Mouse (Mus musculus) hindbrain, embryonic 10.5 days (tissue): ENCODE measurements around the gene Prkca. TPM values are rescaled to one million over a fixed set of nuclear protein-coding genes. Genes with fewer than 3 reads are reported as not detected.

Experiments
- DNase-seq: peaks from one replicate; pipeline ENCODE4 v3.0.0-alpha.2; 2017; ENCODE audit warnings: low spot score
- H3K27ac ChIP-seq: fragments of 300-500 bp; sonication (generic); 2 replicates; pipeline ENCODE4 v1.5.1; 2016; ENCODE audit warnings: mild to moderate bottlenecking, moderate library complexity
- H3K27me3 ChIP-seq: fragments of 300-500 bp; sonication (generic); 2 replicates; pipeline ENCODE4 v1.6.1; 2016; ENCODE audit warnings: mild to moderate bottlenecking; ENCODE audit not compliant: poor library complexity, insufficient read depth, severe bottlenecking
- H3K36me3 ChIP-seq: fragments of 300-500 bp; sonication (generic); 2 replicates; pipeline ENCODE4 v1.6.1; 2016; ENCODE audit warnings: mild to moderate bottlenecking, moderate library complexity
- H3K4me1 ChIP-seq: fragments of 300-500 bp; sonication (generic); replicated peaks from 2 replicates; pipeline ENCODE4 v1.6.1; 2016; ENCODE audit warnings: mild to moderate bottlenecking
- H3K4me3 ChIP-seq: fragments of 300-500 bp; sonication (generic); 2 replicates; pipeline ENCODE4 v1.5.1; 2016; ENCODE audit warnings: mild to moderate bottlenecking, moderate library complexity
- H3K9me3 ChIP-seq: fragments of 300-500 bp; sonication (generic); 2 replicates; pipeline ENCODE4 v1.6.1; 2016; ENCODE audit warnings: mild to moderate bottlenecking, moderate library complexity
- WGBS: fragments of 180-500 bp; shearing (Covaris S2); methylation state at CpG from one replicate; pipeline ENCODE4 v1.1.7; 2016; 5-methylcytosine and 5-hydroxymethylcytosine counted together
- polyA plus RNA-seq: library from polyadenylated mRNA; unstranded; fragments of >200 nt; fragmentation: Nextera tagmentation; extraction: Ambion mirVana; gene quantifications from 2 replicates; pipeline ENCODE4 v1.2.1, GENCODE M21; 2016

The Prkca gene
- polyA plus RNA-seq, 1 experiment from 2014 or later: 3.4 TPM

DNA sequence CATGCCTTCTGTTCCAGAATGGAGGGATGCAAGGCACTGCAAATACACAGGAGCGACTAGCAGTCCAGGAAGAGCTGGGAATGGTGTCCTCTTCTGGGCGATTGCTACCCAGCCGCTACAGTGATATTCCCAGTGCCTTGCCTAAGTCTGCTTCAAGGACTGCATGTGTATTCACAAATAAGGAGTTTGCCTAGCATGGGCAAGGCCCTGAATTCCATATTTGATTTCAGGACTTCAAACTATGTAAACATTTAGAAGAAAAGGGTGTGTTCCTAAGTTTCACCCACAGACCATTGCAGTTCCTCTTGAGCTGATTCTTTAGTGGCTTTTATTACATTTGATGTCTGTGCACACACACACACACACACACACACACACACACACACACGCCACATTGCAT lies 39.9 kb downstream of the Prkca start:
- Histone ChIP-seq H3K4me3 (no peak overlapping the region), H3K4me1 (no peaks in the 10 kb centered on the region; the same call in 1 of the 2 replicates), H3K27me3 (no peaks in the 10 kb centered on the region), H3K27ac (no peak overlapping the region), H3K36me3 (no peaks in the 10 kb centered on the region), H3K9me3 (no peaks in the 10 kb centered on the region)
- 97% methylated on average over 4 of the region's 4 CpGs for WGBS
- DNase-seq: no peak

DNA sequence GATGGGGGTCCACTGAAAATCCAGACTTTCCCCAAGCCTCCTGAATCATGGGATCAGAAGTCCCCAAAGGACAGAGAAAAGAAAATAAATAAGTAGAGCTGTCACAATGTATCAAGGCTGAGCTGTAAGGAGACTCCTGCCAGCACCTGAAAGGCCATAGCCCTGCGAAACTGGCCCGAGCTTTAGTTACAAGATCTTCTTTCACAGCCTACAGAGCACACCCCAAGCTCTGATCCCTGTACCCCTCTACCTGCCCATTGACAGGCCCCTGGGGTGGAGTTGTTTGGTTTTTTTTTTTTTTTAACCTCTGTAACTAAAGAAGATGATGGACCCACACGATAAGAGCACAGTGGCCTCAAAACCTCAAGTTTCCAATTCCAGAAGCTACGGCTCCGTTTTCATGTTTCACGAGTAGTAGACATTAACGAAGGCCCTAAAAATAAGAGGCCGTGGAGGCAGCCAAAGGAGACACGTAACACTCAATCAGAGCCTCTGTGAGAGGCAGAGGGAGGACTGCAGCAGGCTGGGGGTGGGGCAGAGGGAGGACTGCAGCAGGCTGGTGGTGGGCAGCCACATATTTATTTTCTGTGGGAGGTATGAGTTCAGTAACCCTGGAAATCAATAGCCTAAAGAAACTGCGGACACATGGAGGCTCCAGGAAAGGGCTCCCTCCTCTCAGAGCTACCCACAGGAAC lies 41.8 kb downstream of the Prkca start:
- 77% methylated on average over 10 of the region's 10 CpGs for WGBS
- Histone ChIP-seq H3K9me3 (no peaks in the 10 kb centered on the region), H3K4me1 (peaks cover 4% of the 10 kb centered on the region; the same call in 1 of the 2 replicates), H3K36me3 (no peaks in the 10 kb centered on the region), H3K27ac (no peak overlapping the region), H3K27me3 (no peaks in the 10 kb centered on the region), H3K4me3 (no peak overlapping the region)
- no peak for DNase-seq

DNA sequence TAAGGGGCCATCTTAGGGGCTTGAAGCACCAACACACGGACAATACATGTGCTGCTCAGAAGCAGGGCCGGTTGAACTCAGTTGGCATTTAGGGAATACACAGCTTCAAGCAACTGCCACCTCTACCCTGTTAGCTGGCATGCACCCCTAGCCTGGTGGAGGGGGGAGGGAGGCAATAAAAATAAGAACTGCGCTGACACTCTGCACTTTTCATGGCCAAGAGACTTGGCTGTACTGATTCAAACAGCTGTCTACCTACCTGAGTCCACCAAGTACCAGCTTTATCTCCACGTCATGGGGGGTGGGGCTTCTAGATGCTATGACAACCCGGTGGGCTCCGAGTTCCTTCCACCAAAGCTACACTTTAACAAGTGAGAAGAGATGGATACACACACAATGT lies 42.7 kb downstream of the Prkca start:
- 87% methylated on average over 6 of the region's 6 CpGs for WGBS
- H3K36me3 ChIP-seq: no peaks in the 10 kb centered on the region

DNA sequence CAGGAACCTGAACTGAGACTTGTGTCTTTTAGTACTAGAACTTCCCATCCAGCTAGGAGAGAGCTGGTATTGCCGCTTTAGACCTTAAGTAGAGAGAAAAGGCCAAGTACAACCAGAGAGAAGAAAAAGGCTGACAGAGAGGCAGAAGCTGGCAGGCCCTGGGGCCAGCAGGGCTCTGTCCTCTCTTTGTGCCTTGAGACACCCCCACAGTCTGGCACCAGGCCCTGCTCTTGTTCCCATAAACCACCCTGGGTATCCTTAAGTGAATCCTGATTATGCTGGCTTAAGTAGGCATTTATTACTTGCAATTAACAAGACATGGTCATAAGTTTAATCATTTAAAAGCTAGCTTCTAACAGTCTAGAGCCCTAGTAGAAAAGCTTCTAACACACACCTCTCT lies 43.3 kb downstream of the Prkca start:
- DNase-seq: no peak
- H3K9me3 ChIP-seq: no peaks in the 10 kb centered on the region
- H3K4me3 ChIP-seq: no peak overlapping the region
- WGBS: 79% methylated on average over 1 of the region's 1 CpGs
- H3K36me3 ChIP-seq: no peaks in the 10 kb centered on the region
- peaks cover 4% of the 10 kb centered on the region; the same call in 1 of the 2 replicates for H3K4me1 ChIP-seq
- H3K27ac ChIP-seq: no peak overlapping the region
- H3K27me3 ChIP-seq: no peaks in the 10 kb centered on the region

More for the DNA sequence above, 42.7 kb downstream of the Prkca start:
- DNase-seq: no peak
- no peak overlapping the region for H3K4me3 ChIP-seq
- no peaks in the 10 kb centered on the region for H3K9me3 ChIP-seq
- H3K27me3 ChIP-seq: no peaks in the 10 kb centered on the region
- H3K27ac ChIP-seq: no peak overlapping the region
- H3K4me1 ChIP-seq: peaks cover 4% of the 10 kb centered on the region; the same call in 1 of the 2 replicates

GRCm38 (mm10) chr11:108299913-108300312 lies 43.8 kb downstream of the Prkca start:
- H3K27me3 ChIP-seq: no peaks in the 10 kb centered on the region
- H3K27ac ChIP-seq: no peak overlapping the region
- H3K36me3 ChIP-seq: no peaks in the 10 kb centered on the region
- DNase-seq: no peak
- no peak overlapping the region for H3K4me3 ChIP-seq
- 84% methylated on average over 10 of the region's 10 CpGs for WGBS
- H3K9me3 ChIP-seq: no peaks in the 10 kb centered on the region
- peaks cover 4% of the 10 kb centered on the region; the same call in 1 of the 2 replicates for H3K4me1 ChIP-seq

DNA sequence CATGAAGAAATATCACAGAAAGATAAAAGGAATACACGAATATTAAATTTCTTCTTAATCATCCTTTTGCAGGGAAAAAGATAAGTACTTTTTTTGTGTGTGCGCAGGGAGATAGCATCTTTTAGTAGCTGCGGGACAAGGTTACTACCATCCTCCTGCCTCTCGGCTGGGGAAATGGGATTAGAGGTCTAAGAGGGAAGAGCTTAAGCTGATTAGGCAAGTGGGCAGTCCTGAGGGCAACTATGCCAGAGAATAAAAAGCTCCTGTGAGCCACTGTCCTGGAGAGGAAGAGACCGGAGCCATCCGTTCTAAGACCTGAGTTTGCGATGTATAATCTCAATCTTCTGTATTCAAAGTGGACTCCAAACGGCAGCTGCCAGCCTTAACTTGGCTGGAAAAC lies 45.8 kb downstream of the Prkca start:
- Histone ChIP-seq H3K9me3 (no peaks in the 10 kb centered on the region), H3K36me3 (no peaks in the 10 kb centered on the region), H3K27me3 (no peaks in the 10 kb centered on the region), H3K27ac (no peak overlapping the region), H3K4me1 (peaks cover 4% of the 10 kb centered on the region; the same call in 1 of the 2 replicates), H3K4me3 (no peak overlapping the region)
- 62% methylated on average over 8 of the region's 8 CpGs for WGBS
- DNase-seq: no peak

- Histone ChIP-seq H3K4me1 (0 out of 2 replicates have a peak, but pooled peaks cover 4% of the 10 kb centered on the region), H3K4me3 (no peak overlapping the region)
- DNase-seq: no peak
Measured at GRCm38 (mm10) chr11:108295373-108295772, 48.4 kb downstream of the Prkca start.

DNA sequence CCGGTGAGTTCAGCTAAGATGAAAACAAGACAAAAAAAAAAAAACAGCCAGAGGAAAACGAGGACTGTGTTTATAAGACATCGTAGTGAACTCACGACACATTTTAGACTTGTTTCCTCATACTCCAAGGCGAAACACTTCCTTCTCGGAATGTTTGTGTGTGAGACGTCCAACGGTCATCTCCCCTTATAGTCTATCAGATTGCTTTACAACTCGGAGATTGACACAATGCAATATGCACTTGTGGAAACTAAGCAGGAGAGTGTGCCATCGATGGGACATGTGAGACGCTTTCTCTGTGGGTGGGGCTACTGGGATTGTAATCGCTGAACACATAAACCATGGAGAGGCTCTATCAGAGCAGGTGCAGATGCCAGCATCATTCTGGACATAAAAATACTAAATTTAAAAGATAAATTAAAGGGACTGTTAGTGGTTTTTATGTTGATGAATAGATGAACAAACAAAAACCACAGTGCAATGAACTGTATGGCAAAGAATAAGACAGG lies 49.4 kb downstream of the Prkca start:
- H3K27ac ChIP-seq: no peak overlapping the region
- H3K36me3 ChIP-seq: no peaks in the 10 kb centered on the region
- no peak for DNase-seq
- H3K9me3 ChIP-seq: no peaks in the 10 kb centered on the region
- H3K4me1 ChIP-seq: 0 out of 2 replicates have a peak, but pooled peaks cover 4% of the 10 kb centered on the region
- WGBS: 93% methylated on average over 12 of the region's 12 CpGs
- H3K4me3 ChIP-seq: no peak overlapping the region
- H3K27me3 ChIP-seq: no peaks in the 10 kb centered on the region

More at GRCm38 (mm10) chr11:108295373-108295772, 48.4 kb downstream of the Prkca start:
- Histone ChIP-seq H3K27ac (no peak overlapping the region), H3K36me3 (no peaks in the 10 kb centered on the region), H3K27me3 (no peaks in the 10 kb centered on the region), H3K9me3 (no peaks in the 10 kb centered on the region)

DNA sequence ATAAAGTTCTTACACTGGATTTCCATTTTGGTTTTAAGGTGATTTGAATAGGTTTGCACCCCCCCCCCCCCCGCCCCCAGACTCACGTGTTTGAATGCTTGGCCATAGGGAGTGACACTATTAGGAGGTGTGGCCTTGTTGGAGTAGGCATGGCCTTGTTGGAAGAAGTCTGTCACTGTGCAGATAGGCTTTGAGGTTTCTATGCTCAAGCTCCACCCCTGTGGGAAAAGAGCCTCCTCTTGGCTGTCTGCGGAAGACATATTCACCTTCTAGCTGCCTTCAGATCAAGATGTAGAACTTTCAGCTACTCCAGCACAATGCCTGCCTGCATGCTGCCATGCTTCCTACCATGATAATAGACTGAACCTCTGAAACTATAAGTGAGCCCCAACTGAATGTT lies 49.9 kb downstream of the Prkca start:
- Histone ChIP-seq H3K9me3 (no peaks in the 10 kb centered on the region), H3K36me3 (no peaks in the 10 kb centered on the region), H3K4me3 (no peak overlapping the region), H3K27ac (no peak overlapping the region), H3K4me1 (0 out of 2 replicates have a peak, but pooled peaks cover 4% of the 10 kb centered on the region), H3K27me3 (no peaks in the 10 kb centered on the region)
- WGBS: 80% methylated on average over 3 of the region's 3 CpGs
- no peak for DNase-seq

DNA sequence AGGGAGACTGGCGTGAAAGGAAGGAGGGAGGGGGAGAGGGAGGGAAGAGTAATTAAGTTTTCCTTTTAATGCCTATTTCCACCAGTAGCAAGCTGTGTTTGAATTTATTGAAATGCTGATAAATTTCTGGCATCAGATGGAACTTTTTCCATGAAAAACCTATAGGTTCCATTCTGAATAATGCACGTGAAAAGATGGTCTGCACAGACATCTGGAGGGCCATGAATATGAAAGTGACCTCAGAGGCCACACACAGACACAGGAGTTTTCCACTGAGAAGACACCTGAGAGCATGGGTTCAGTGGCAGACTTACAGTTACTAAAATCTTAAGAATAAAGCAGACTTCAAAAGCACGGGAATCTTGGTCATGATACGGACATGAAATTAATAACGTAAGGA lies 54.5 kb downstream of the Prkca start:
- H3K27ac ChIP-seq: no peak overlapping the region
- peaks cover 4% of the 10 kb centered on the region; the same call in 1 of the 2 replicates for H3K4me1 ChIP-seq
- 85% methylated on average over 5 of the region's 5 CpGs for WGBS
- no peaks in the 10 kb centered on the region for H3K36me3 ChIP-seq
- H3K4me3 ChIP-seq: no peak overlapping the region
- no peaks in the 10 kb centered on the region for H3K9me3 ChIP-seq
- no peak for DNase-seq
- H3K27me3 ChIP-seq: no peaks in the 10 kb centered on the region

DNA sequence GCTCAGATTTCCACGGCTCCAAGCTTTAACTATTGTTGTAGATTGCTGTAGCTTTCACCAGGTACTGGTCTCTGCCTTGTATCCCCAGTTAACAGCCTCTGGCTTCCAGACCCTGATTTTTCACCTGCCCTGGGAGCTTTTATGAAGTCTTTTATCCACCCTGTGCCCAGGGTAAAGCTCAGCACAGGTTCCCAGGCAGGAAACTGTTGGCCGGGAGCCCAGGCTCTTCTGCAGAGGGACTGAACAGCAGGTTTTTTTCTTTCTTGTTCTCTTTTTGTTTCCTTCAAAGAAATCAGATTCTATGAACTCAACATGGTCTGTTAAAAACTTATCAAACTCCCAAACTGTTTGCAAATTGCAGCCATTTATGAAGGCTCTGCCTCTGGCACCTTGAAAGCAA lies 56.4 kb downstream of the Prkca start:
- Histone ChIP-seq H3K4me3 (no peak overlapping the region), H3K36me3 (no peaks in the 10 kb centered on the region), H3K27me3 (no peaks in the 10 kb centered on the region), H3K4me1 (peaks cover 4% of the 10 kb centered on the region; the same call in 1 of the 2 replicates), H3K9me3 (no peaks in the 10 kb centered on the region), H3K27ac (no peak overlapping the region)
- 83% methylated on average over 2 of the region's 2 CpGs for whole genome bisulfite sequencing
- DNase-seq: no peak

- Histone ChIP-seq H3K9me3 (no peaks in the 10 kb centered on the region), H3K27ac (no peak overlapping the region), H3K36me3 (no peaks in the 10 kb centered on the region), H3K4me3 (no peak overlapping the region), H3K4me1 (peaks cover 8% of the 10 kb centered on the region), H3K27me3 (no peaks in the 10 kb centered on the region)
- DNase-seq: no peak
- WGBS: 49% methylated on average over 5 of the region's 5 CpGs
Measured at GRCm38 (mm10) chr11:108285046-108285445, 58.7 kb downstream of the Prkca start.

GRCm38 (mm10) chr11:108282850-108283459 lies 60.8 kb downstream of the Prkca start:
- DNase-seq: no peak
- peaks cover 14% of the 10 kb centered on the region for H3K4me1 ChIP-seq
- H3K27ac ChIP-seq: no peak overlapping the region
- 92% methylated on average over 1 of the region's 1 CpGs for WGBS
- no peaks in the 10 kb centered on the region for H3K36me3 ChIP-seq
- H3K9me3 ChIP-seq: no peaks in the 10 kb centered on the region
- no peaks in the 10 kb centered on the region for H3K27me3 ChIP-seq
- no peak overlapping the region for H3K4me3 ChIP-seq
